Mouse (Mus musculus) heart, adult 2 months (tissue): ENCODE results near the gene Chchd5. TPM values are rescaled to one million over a fixed set of nuclear protein-coding genes. Genes with fewer than 3 reads are reported as not detected.

ENCODE experiments used
- DNase-seq, 2 experiments: peaks; one replicate each; pipeline ENCODE4 v3.0.0; 2021
- H3K27ac ChIP-seq: fragments of 200-600 bp; 2 replicates; pipeline ENCODE4 v1.8.1; 2022
- H3K27me3 ChIP-seq: fragments of 200-500 bp; 2 replicates; pipeline ENCODE4 v1.6.1; 2012; ENCODE audit warnings: mild to moderate bottlenecking, low read length, inconsistent platforms, mixed read lengths; ENCODE audit not compliant: control insufficient read depth, insufficient read depth
- H3K36me3 ChIP-seq: fragments of 200-500 bp; 2 replicates; pipeline ENCODE4 v1.6.1; 2012; ENCODE audit warnings: low read length, inconsistent platforms; ENCODE audit not compliant: control insufficient read depth, insufficient read depth
- H3K4me1 ChIP-seq: fragments of 200-500 bp; 2 replicates; pipeline ENCODE4 v1.6.1; 2011; ENCODE audit warnings: low read length; ENCODE audit not compliant: control insufficient read depth, insufficient read depth
- H3K4me3 ChIP-seq: fragments of 200-600 bp; 2 replicates; pipeline ENCODE4 v1.8.1; 2022
- H3K79me2 ChIP-seq: fragments of 200-500 bp; replicated peaks from 2 replicates; pipeline ENCODE4 v1.6.1; 2012; ENCODE audit warnings: mild to moderate bottlenecking, inconsistent platforms, low read length, moderate library complexity, mixed read lengths; ENCODE audit not compliant: control insufficient read depth, insufficient read depth
- H3K9ac ChIP-seq: fragments of 200-500 bp; 2 replicates; pipeline ENCODE4 v1.6.1; 2012; ENCODE audit warnings: low read depth, mild to moderate bottlenecking, control low read depth, inconsistent platforms, low read length, mixed read lengths
- CTCF ChIP-seq: fragments of 200-600 bp; IDR thresholded peaks from 2 replicates; pipeline ENCODE4 v1.8.1; 2022; ENCODE audit warnings: antibody characterized with exemption, mild to moderate bottlenecking, moderate library complexity
- EP300 ChIP-seq: fragments of 200-500 bp; IDR thresholded peaks from 2 replicates; pipeline ENCODE4 v1.6.1; 2011; ENCODE audit warnings: low read depth, low read length, control low read depth; ENCODE audit not compliant: insufficient read depth
- POLR2A ChIP-seq: fragments of 200-500 bp; IDR thresholded peaks from 2 replicates; pipeline ENCODE4 v1.6.1; 2011; ENCODE audit warnings: mild to moderate bottlenecking, low read depth, low read length, control low read depth; ENCODE audit not compliant: insufficient read depth
- WGBS: fragments of 180-500 bp; shearing (Covaris S2); methylation state at CpG from one replicate; pipeline ENCODE4 v1.1.7; 2018; 5-methylcytosine and 5-hydroxymethylcytosine counted together
- intact Hi-C: fragments of 180-260 bp; cut with DNase I; formaldehyde crosslinking; loops from one replicate; pipeline ENCODE4 v1.15.1; 2025
- long read RNA-seq: library from polyadenylated mRNA; stranded (forward); transcript quantifications from one replicate; pipeline ENCODE4 v2.0.0, GENCODE M21; 2021
- polyA plus RNA-seq: library from polyadenylated mRNA; depleted of rRNA; stranded (reverse); fragments of >200 nt; gene quantifications from 2 replicates; pipeline ENCODE4 v1.2.3, GENCODE M21; 2012; rRNA removed
- total RNA-seq, 2 experiments: library from RNA; stranded (reverse); gene quantifications; 2 replicates each; pipeline ENCODE4 v1.2.3; 2021

The Chchd5 gene
- 10 to 100 TPM in 1 of 2 experiments, 1 to 10 TPM in 1; 9.8 to 10.3 TPM for total RNA-seq
- polyA plus RNA-seq = 22.0 and 22.5 TPM in 2 replicates
- long read RNA-seq, transcript Chchd5-201 (4 exons, 1,325 nt) = major isoform, 10 of 18 reads
- long read RNA-seq, transcript Chchd5-203 (2 exons, 793 nt) = minor isoform, 5 of 18 reads
- long read RNA-seq, partial matches to known transcripts = 1 of 18 reads
- long read RNA-seq, other reads (novel, unspliced or antisense) = 1 of 18 reads

GRCm38 (mm10) chr2:129129412-129129929 is at the start of gene Chchd5:
Gene Chchd5 (plus strand): TSS chr2:129129700.
- under 1% methylated on average over 35 of the region's 35 CpGs for WGBS
- Histone ChIP-seq H3K27me3 (no peaks in the 10 kb centered on the region), H3K4me3 (peak within 1 kb of the TSS; percentile 70), H3K9ac (peak within 1 kb of the TSS; percentile 76), H3K79me2 (no peaks in the 10 kb centered on the region), H3K27ac (peak within 1 kb of the TSS; percentile 92), H3K4me1 (peaks cover 3% of the 10 kb centered on the region), H3K36me3 (no peaks in the 10 kb centered on the region)
- DNase-seq = peak; percentile 87 to 95
- no peak for TF ChIP-seq EP300
- TF ChIP-seq CTCF = no peak
- TF ChIP-seq POLR2A = peak; percentile 85
- intact Hi-C loops = loop anchor here (1.0 to 5.0 kb wide), 4 partner anchors 28 to 162 kb away; partner anchors contain the start of genes Gm10762, Slc20a1, Ttl and Zc3h6

GRCm38 (mm10) chr2:129081097-129081496 is 48.4 kb upstream of the Chchd5 start:
- H3K27ac ChIP-seq = no peak overlapping the region
- H3K4me1 ChIP-seq = no peaks in the 10 kb centered on the region
- H3K79me2 ChIP-seq = no peaks in the 10 kb centered on the region
- H3K27me3 ChIP-seq = no peaks in the 10 kb centered on the region
- intact Hi-C loops = loop anchor here (10.0 kb wide), 1 partner anchor 216 kb away; the partner anchor contains the start of gene Fbln7
- H3K4me3 ChIP-seq = no peak overlapping the region
- no peaks in the 10 kb centered on the region; the same call in 1 of the 2 replicates for H3K36me3 ChIP-seq
- peak; percentile 25; the same call in 1 of the 2 replicates for TF ChIP-seq CTCF
- no peak for TF ChIP-seq EP300
- DNase-seq = no peak
- WGBS = 64% methylated on average over 13 of the region's 13 CpGs
- no peak overlapping the region for H3K9ac ChIP-seq

GRCm38 (mm10) chr2:129083514-129083913 is 46.0 kb upstream of the Chchd5 start:
- intact Hi-C loops = loop anchor here (10.0 kb wide), 1 partner anchor 219 kb away; the partner anchor contains the start of gene Fbln7
- Histone ChIP-seq H3K27me3 (no peaks in the 10 kb centered on the region), H3K27ac (no peak overlapping the region), H3K36me3 (no peaks in the 10 kb centered on the region), H3K4me1 (no peaks in the 10 kb centered on the region), H3K9ac (no peak overlapping the region), H3K79me2 (no peaks in the 10 kb centered on the region), H3K4me3 (no peak overlapping the region)
- WGBS = 90% methylated on average over 5 of the region's 5 CpGs
- no peak for TF ChIP-seq POLR2A
- TF ChIP-seq EP300 = no peak
- TF ChIP-seq CTCF = no peak
- no peak for DNase-seq

GRCm38 (mm10) chr2:129084959-129085358 is 44.5 kb upstream of the Chchd5 start:
- H3K27ac ChIP-seq = no peak overlapping the region
- H3K36me3 ChIP-seq = no peaks in the 10 kb centered on the region
- WGBS = 60% methylated on average over 2 of the region's 2 CpGs

GRCm38 (mm10) chr2:129087520-129087919 is 42.0 kb upstream of the Chchd5 start:
- no peaks in the 10 kb centered on the region for H3K27me3 ChIP-seq
- no peaks in the 10 kb centered on the region for H3K4me1 ChIP-seq
- no peaks in the 10 kb centered on the region for H3K79me2 ChIP-seq
- no peak overlapping the region for H3K9ac ChIP-seq
- no peaks in the 10 kb centered on the region for H3K36me3 ChIP-seq
- no peak overlapping the region for H3K4me3 ChIP-seq
- no peak overlapping the region for H3K27ac ChIP-seq
- intact Hi-C loops = loop anchor here (5.0 to 10.0 kb wide), 3 partner anchors 80 to 223 kb away; partner anchors contain the start of gene Fbln7
- no peak for TF ChIP-seq POLR2A
- DNase-seq = no peak
- WGBS = 93% methylated on average over 1 of the region's 1 CpGs

More at GRCm38 (mm10) chr2:129084959-129085358, 44.5 kb upstream of the Chchd5 start:
- Histone ChIP-seq H3K4me1 (no peaks in the 10 kb centered on the region), H3K9ac (no peak overlapping the region), H3K79me2 (no peaks in the 10 kb centered on the region), H3K27me3 (no peaks in the 10 kb centered on the region), H3K4me3 (no peak overlapping the region)
- intact Hi-C loops = loop anchor here (1.0 to 10.0 kb wide), 4 partner anchors 78 to 220 kb away; partner anchors contain the start of gene Fbln7
- DNase-seq = peak in 1 of 2 experiments; percentile 39
- TF ChIP-seq EP300 = no peak
- peak; percentile 94 for TF ChIP-seq CTCF
- no peak for TF ChIP-seq POLR2A

- H3K4me1 ChIP-seq = no peaks in the 10 kb centered on the region
- no peak overlapping the region for H3K27ac ChIP-seq
- intact Hi-C loops = no loop called here
- no peaks in the 10 kb centered on the region for H3K36me3 ChIP-seq
- TF ChIP-seq EP300 = no peak
- no peak for TF ChIP-seq POLR2A
- no peak for TF ChIP-seq CTCF
- no peak overlapping the region for H3K4me3 ChIP-seq
- no peaks in the 10 kb centered on the region for H3K27me3 ChIP-seq
- DNase-seq = no peak
- no peaks in the 10 kb centered on the region for H3K79me2 ChIP-seq
- WGBS = 67% methylated on average over 4 of the region's 4 CpGs
- no peak overlapping the region for H3K9ac ChIP-seq
Observed at GRCm38 (mm10) chr2:129090370-129090769, 39.1 kb upstream of the Chchd5 start.
